Mouse (Mus musculus) cerebellum, postnatal 36 days (tissue): ENCODE data around the gene Habp2.
A peak's percentile ranks its signal among the peaks of the same experiment; 100 is the strongest.

Experiments used
- DNase-seq, 2 experiments: peaks; one replicate each; pipeline ENCODE4 v3.0.0; 2021 to 2022; ENCODE audit warnings: mixed read lengths in 2 of 2

The Habp2 gene

GRCm38 (mm10) chr19:56286866-56287265 is at the start of gene Habp2:
Habp2 (plus strand) TSS chr19:56287137.
- DNase-seq, result no peak

- no peak for DNase-seq
These were observed 48.4 kb upstream of the Habp2 start for GRCm38 (mm10) chr19:56238501-56238900.

- DNase-seq, result no peak
These were observed 41.7 kb upstream of the Habp2 start for GRCm38 (mm10) chr19:56245201-56245600.

- no peak for DNase-seq
These were observed 34.1 kb upstream of the Habp2 start for GRCm38 (mm10) chr19:56252815-56253214.

- no peak for DNase-seq
These were observed 33.7 kb upstream of the Habp2 start for GRCm38 (mm10) chr19:56253271-56253670.

- DNase-seq, result no peak
These were observed 32.2 kb upstream of the Habp2 start for GRCm38 (mm10) chr19:56254751-56255150.

- DNase-seq, result peak in 1 of 2 experiments; percentile 19
These were observed 31.4 kb upstream of the Habp2 start for GRCm38 (mm10) chr19:56255506-56255905.

GRCm38 (mm10) chr19:56256235-56256634 is 30.7 kb upstream of the Habp2 start:
- no peak for DNase-seq

GRCm38 (mm10) chr19:56256741-56257140 is 30.2 kb upstream of the Habp2 start:
- no peak for DNase-seq

- peak in 1 of 2 experiments; percentile 13 for DNase-seq
These were observed 23.2 kb upstream of the Habp2 start for GRCm38 (mm10) chr19:56263696-56264095.

GRCm38 (mm10) chr19:56264175-56264574 is 22.8 kb upstream of the Habp2 start:
- DNase-seq, result no peak

- no peak for DNase-seq
These were observed 21.8 kb upstream of the Habp2 start for GRCm38 (mm10) chr19:56265149-56265548.

GRCm38 (mm10) chr19:56272081-56272480 is 14.9 kb upstream of the Habp2 start:
- no peak for DNase-seq

GRCm38 (mm10) chr19:56277140-56277804 is 9.7 kb upstream of the Habp2 start:
- DNase-seq, result no peak

- DNase-seq, result no peak
These were observed 9.0 kb upstream of the Habp2 start for GRCm38 (mm10) chr19:56277951-56278350.

- no peak for DNase-seq
These were observed 8.6 kb upstream of the Habp2 start for GRCm38 (mm10) chr19:56278366-56278765.

GRCm38 (mm10) chr19:56285222-56285621 is 1.7 kb upstream of the Habp2 start:
- no peak for DNase-seq

- DNase-seq, result no peak
These were observed 837 bp downstream of the Habp2 start for GRCm38 (mm10) chr19:56287580-56288367.

GRCm38 (mm10) chr19:56288436-56288835 is 1.5 kb downstream of the Habp2 start:
- DNase-seq, result no peak

GRCm38 (mm10) chr19:56289642-56290041 is 2.7 kb downstream of the Habp2 start:
- DNase-seq, result no peak

- DNase-seq, result no peak
These were observed 5.0 kb downstream of the Habp2 start for GRCm38 (mm10) chr19:56291898-56292297.

- DNase-seq, result no peak
These were observed 5.4 kb downstream of the Habp2 start for GRCm38 (mm10) chr19:56292335-56292734.

- DNase-seq, result peak; percentile 87 to 88
These were observed 7.9 kb downstream of the Habp2 start for GRCm38 (mm10) chr19:56294654-56295399.

- DNase-seq, result no peak
These were observed 9.7 kb downstream of the Habp2 start for GRCm38 (mm10) chr19:56296668-56297067.
